Mouse (Mus musculus) heart, postnatal 10 days (tissue): ENCODE data around the gene Ranbp6. TPM values are rescaled to one million over a fixed set of nuclear protein-coding genes. Genes with fewer than 3 reads are reported as not detected.

Experiments used
- DNase-seq, 2 experiments: peaks; one replicate each; pipeline ENCODE4 v3.0.0; 2021
- intact Hi-C: fragments of 180-260 bp; cut with DNase I; formaldehyde crosslinking; loops from one replicate; pipeline ENCODE4 v1.15.1; 2025
- total RNA-seq, 2 experiments: library from RNA; stranded (reverse); gene quantifications; 2 replicates each; pipeline ENCODE4 v1.2.3; 2021

The Ranbp6 gene
- total RNA-seq, 2 experiments from 2014 or later: 13.2 to 15.5 TPM

GRCm38 (mm10) chr19:29820966-29821365, 8.2 kb upstream of the Ranbp6 start:
- DNase-seq: peak; percentile 56 to 60

GRCm38 (mm10) chr19:29810022-29810421, 2.8 kb downstream of the Ranbp6 start:
- intact Hi-C loops: loop anchor here (5.0 to 10.0 kb wide), 3 partner anchors 73 to 285 kb away; partner anchors contain the start of genes Ric1 and Uhrf2

More at GRCm38 (mm10) chr19:29820966-29821365, 8.2 kb upstream of the Ranbp6 start:
- intact Hi-C loops: loop anchor here (1.0 kb wide), 1 partner anchor 137 kb away; no protein-coding TSS in a partner anchor

GRCm38 (mm10) chr19:29805917-29806785, 6.6 kb downstream of the Ranbp6 start, which contains the start of gene 9930021J03Rik:
Gene 9930021J03Rik, minus strand, starts transcription at chr19:29805989.
- intact Hi-C loops: no loop called here

More at GRCm38 (mm10) chr19:29810022-29810421, 2.8 kb downstream of the Ranbp6 start:
- no peak for DNase-seq

GRCm38 (mm10) chr19:29805101-29805916, 7.5 kb downstream of the Ranbp6 start:
- intact Hi-C loops: no loop called here
- peak; percentile 59 to 73 for DNase-seq

More at GRCm38 (mm10) chr19:29805917-29806785, 6.6 kb downstream of the Ranbp6 start, which contains the start of gene 9930021J03Rik:
- peak; percentile 99 for DNase-seq

GRCm38 (mm10) chr19:29803946-29804345, 8.8 kb downstream of the Ranbp6 start:
- DNase-seq: no peak
- intact Hi-C loops: no loop called here

GRCm38 (mm10) chr19:29797371-29797770, 15.4 kb downstream of the Ranbp6 start:
- intact Hi-C loops: no loop called here
- no peak for DNase-seq

GRCm38 (mm10) chr19:29787997-29788396, 24.8 kb downstream of the Ranbp6 start:
- intact Hi-C loops: no loop called here
- no peak for DNase-seq

GRCm38 (mm10) chr19:29782914-29783313, 29.9 kb downstream of the Ranbp6 start:
- DNase-seq: no peak
- intact Hi-C loops: no loop called here

Other genes with a start within 250 kb of the Ranbp6 start
- gene Ermp1, start 164.6 kb downstream of the Ranbp6 start, total RNA-seq: 10 to 100 TPM in 1 of 2 experiments, 1 to 10 TPM in 1; 9.9 to 11.1 TPM
- gene Mlana, start 115.2 kb downstream of the Ranbp6 start, total RNA-seq: 1 to 10 TPM; 2.2 to 4.0 TPM
- gene 9930021J03Rik, start 7.0 kb downstream of the Ranbp6 start, total RNA-seq: 10 to 100 TPM; 15.3 to 17.5 TPM
- gene Il33, start 112.1 kb upstream of the Ranbp6 start, total RNA-seq: 1 to 10 TPM; 2.5 to 5.2 TPM
- not detected for gene Trpd52l3, start 190.8 kb upstream of the Ranbp6 start, total RNA-seq
- 10 to 100 TPM; 28.0 to 28.6 TPM for gene Uhrf2, start 217.5 kb upstream of the Ranbp6 start, total RNA-seq